Mouse (Mus musculus): Measurements from ENCODE around the gene Fgfr2. TPM values are rescaled to one million over a fixed set of nuclear protein-coding genes. Genes with fewer than 3 reads are reported as not detected.

Gene Fgfr2
- polyA plus RNA-seq, 1 experiment from 2014 or later: 93.4 TPM

- 0 out of 2 replicates have a peak, but pooled peaks cover 3% of the 10 kb centered on the region for H3K36me3 ChIP-seq (ENCODE audit: control insufficient read depth, insufficient read depth, low read length)
- 80% methylated on average over 9 of the region's 9 CpGs for WGBS
- H3K9me3 ChIP-seq (replicated peaks; ENCODE audit: control insufficient read depth, low read length): no peaks in the 10 kb centered on the region
- H3K4me3 ChIP-seq (replicated peaks; ENCODE audit: low read length): no peak overlapping the region
- no peaks in the 10 kb centered on the region for H3K27me3 ChIP-seq (ENCODE audit: control insufficient read depth, insufficient read depth, low read length)
- no peak overlapping the region for H3K4me2 ChIP-seq (ENCODE audit: low read depth, low read length)
- H3K27ac ChIP-seq (ENCODE audit: low read length): no peak overlapping the region
- peaks cover 23% of the 10 kb centered on the region for H3K4me1 ChIP-seq (ENCODE audit: control insufficient read depth, insufficient read depth, low read length)
- ATAC-seq (ENCODE audit: insufficient read depth, low FRiP score): no peak
- H3K9ac ChIP-seq (ENCODE audit: low read length): no peak overlapping the region
These were observed 388.9 kb downstream of the Fgfr2 start for GRCm38 (mm10) chr7:132734222-132734621.

DNA sequence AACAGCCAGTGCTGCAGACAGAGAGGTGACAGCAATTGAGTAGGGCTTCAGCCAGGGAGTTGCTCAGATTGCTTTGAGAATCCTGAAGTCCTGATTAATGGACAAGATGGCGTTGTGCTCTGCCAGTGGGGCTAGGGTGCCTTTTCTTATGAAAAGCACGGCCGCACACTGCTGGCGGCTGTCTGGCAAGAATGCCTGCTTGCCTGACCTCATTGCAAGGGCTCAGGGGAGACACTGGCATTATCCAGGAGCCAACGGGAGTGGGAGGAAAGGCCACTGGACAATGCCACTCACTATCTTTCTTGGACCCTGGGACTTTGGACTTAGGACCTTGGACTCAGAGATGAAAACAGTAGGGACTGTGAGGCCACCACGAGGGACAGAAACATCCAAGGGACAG is 389.6 kb downstream of the Fgfr2 start:
- 73% methylated on average over 6 of the region's 6 CpGs for WGBS
- no peak overlapping the region for H3K4me2 ChIP-seq (ENCODE audit: low read depth, low read length)
- no peak overlapping the region for H3K4me3 ChIP-seq (replicated peaks; ENCODE audit: low read length)
- H3K9ac ChIP-seq (ENCODE audit: low read length): no peak overlapping the region
- no peaks in the 10 kb centered on the region for H3K27me3 ChIP-seq (ENCODE audit: control insufficient read depth, insufficient read depth, low read length)
- no peak for ATAC-seq (ENCODE audit: insufficient read depth, low FRiP score)
- H3K9me3 ChIP-seq (replicated peaks; ENCODE audit: control insufficient read depth, low read length): no peaks in the 10 kb centered on the region
- H3K27ac ChIP-seq (ENCODE audit: low read length): no peak overlapping the region
- peaks cover 25% of the 10 kb centered on the region for H3K4me1 ChIP-seq (ENCODE audit: control insufficient read depth, insufficient read depth, low read length)
- no peaks in the 10 kb centered on the region for H3K36me3 ChIP-seq (ENCODE audit: control insufficient read depth, insufficient read depth, low read length)

GRCm38 (mm10) chr7:132732136-132732789 is 390.9 kb downstream of the Fgfr2 start:
- H3K4me3 ChIP-seq (replicated peaks; ENCODE audit: low read length): no peak overlapping the region
- H3K9ac ChIP-seq (ENCODE audit: low read length): no peak overlapping the region
- no peak for ATAC-seq (ENCODE audit: insufficient read depth, low FRiP score)
- H3K9me3 ChIP-seq (replicated peaks; ENCODE audit: control insufficient read depth, low read length): no peaks in the 10 kb centered on the region
- 78% methylated on average over 6 of the region's 6 CpGs for WGBS
- no peak overlapping the region for H3K27ac ChIP-seq (ENCODE audit: low read length)
- no peaks in the 10 kb centered on the region for H3K36me3 ChIP-seq (ENCODE audit: control insufficient read depth, insufficient read depth, low read length)
- H3K27me3 ChIP-seq (ENCODE audit: control insufficient read depth, insufficient read depth, low read length): no peaks in the 10 kb centered on the region
- H3K4me1 ChIP-seq (ENCODE audit: control insufficient read depth, insufficient read depth, low read length): peaks cover 25% of the 10 kb centered on the region
- H3K4me2 ChIP-seq (ENCODE audit: low read depth, low read length): no peak overlapping the region

DNA sequence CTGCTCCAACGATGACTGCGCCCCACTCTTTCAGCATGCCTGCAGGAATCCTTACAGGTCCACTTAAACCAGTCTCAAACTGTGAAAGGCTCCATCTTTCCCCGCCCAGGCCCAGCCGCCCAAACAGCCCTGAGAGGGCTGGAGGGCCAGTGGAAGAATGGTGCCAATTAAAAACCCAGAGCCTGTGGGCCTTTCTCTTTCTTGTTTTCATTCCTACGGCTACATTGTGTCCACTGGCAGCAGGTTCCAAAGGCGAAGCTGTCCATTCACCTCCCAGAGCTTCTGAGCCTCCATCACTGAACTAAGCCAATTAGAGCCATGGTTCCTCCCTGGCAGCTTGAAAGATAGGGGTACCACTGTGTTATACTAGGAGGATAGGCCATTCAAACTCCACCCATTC is 391.6 kb downstream of the Fgfr2 start:
- H3K27ac ChIP-seq (ENCODE audit: low read length): no peak overlapping the region
- WGBS: 79% methylated on average over 6 of the region's 6 CpGs
- no peaks in the 10 kb centered on the region for H3K9me3 ChIP-seq (replicated peaks; ENCODE audit: control insufficient read depth, low read length)
- no peak for ATAC-seq (ENCODE audit: insufficient read depth, low FRiP score)
- H3K4me1 ChIP-seq (ENCODE audit: control insufficient read depth, insufficient read depth, low read length): peaks cover 25% of the 10 kb centered on the region
- H3K27me3 ChIP-seq (ENCODE audit: control insufficient read depth, insufficient read depth, low read length): no peaks in the 10 kb centered on the region
- no peaks in the 10 kb centered on the region for H3K36me3 ChIP-seq (ENCODE audit: control insufficient read depth, insufficient read depth, low read length)
- H3K9ac ChIP-seq (ENCODE audit: low read length): no peak overlapping the region
- no peak overlapping the region for H3K4me2 ChIP-seq (ENCODE audit: low read depth, low read length)
- no peak overlapping the region for H3K4me3 ChIP-seq (replicated peaks; ENCODE audit: low read length)

GRCm38 (mm10) chr7:132730510-132730909 is 392.6 kb downstream of the Fgfr2 start:
- H3K9ac ChIP-seq (ENCODE audit: low read length): no peak overlapping the region
- ATAC-seq (ENCODE audit: insufficient read depth, low FRiP score): no peak
- H3K27ac ChIP-seq (ENCODE audit: low read length): no peak overlapping the region
- H3K9me3 ChIP-seq (replicated peaks; ENCODE audit: control insufficient read depth, low read length): no peaks in the 10 kb centered on the region
- no peaks in the 10 kb centered on the region for H3K36me3 ChIP-seq (ENCODE audit: control insufficient read depth, insufficient read depth, low read length)
- no peaks in the 10 kb centered on the region for H3K27me3 ChIP-seq (ENCODE audit: control insufficient read depth, insufficient read depth, low read length)
- H3K4me2 ChIP-seq (ENCODE audit: low read depth, low read length): no peak overlapping the region
- peaks cover 20% of the 10 kb centered on the region for H3K4me1 ChIP-seq (ENCODE audit: control insufficient read depth, insufficient read depth, low read length)
- WGBS: 87% methylated on average over 7 of the region's 7 CpGs
- no peak overlapping the region for H3K4me3 ChIP-seq (replicated peaks; ENCODE audit: low read length)

- no peaks in the 10 kb centered on the region for H3K9me3 ChIP-seq (replicated peaks; ENCODE audit: control insufficient read depth, low read length)
- WGBS: 62% methylated on average over 4 of the region's 4 CpGs
- no peak overlapping the region for H3K4me2 ChIP-seq (ENCODE audit: low read depth, low read length)
- no peaks in the 10 kb centered on the region for H3K27me3 ChIP-seq (ENCODE audit: control insufficient read depth, insufficient read depth, low read length)
- no peak overlapping the region for H3K4me3 ChIP-seq (replicated peaks; ENCODE audit: low read length)
- H3K36me3 ChIP-seq (ENCODE audit: control insufficient read depth, insufficient read depth, low read length): no peaks in the 10 kb centered on the region
- H3K4me1 ChIP-seq (ENCODE audit: control insufficient read depth, insufficient read depth, low read length): peaks cover 19% of the 10 kb centered on the region
- no peak overlapping the region for H3K9ac ChIP-seq (ENCODE audit: low read length)
- 0 out of 2 replicates have a peak overlapping the region, but pooled peaks have one; percentile 9 for H3K27ac ChIP-seq (ENCODE audit: low read length)
- ATAC-seq (ENCODE audit: insufficient read depth, low FRiP score): peak; percentile 62
These were observed 393.9 kb downstream of the Fgfr2 start for GRCm38 (mm10) chr7:132729093-132729831.

GRCm38 (mm10) chr7:132726106-132726861 is 396.9 kb downstream of the Fgfr2 start:
- H3K4me1 ChIP-seq (ENCODE audit: control insufficient read depth, insufficient read depth, low read length): peaks cover 25% of the 10 kb centered on the region
- H3K27me3 ChIP-seq (ENCODE audit: control insufficient read depth, insufficient read depth, low read length): no peaks in the 10 kb centered on the region
- H3K27ac ChIP-seq (ENCODE audit: low read length): peak overlapping the region; percentile 55
- no peak for ATAC-seq (ENCODE audit: insufficient read depth, low FRiP score)
- no peaks in the 10 kb centered on the region for H3K36me3 ChIP-seq (ENCODE audit: control insufficient read depth, insufficient read depth, low read length)
- no peak overlapping the region for H3K4me3 ChIP-seq (replicated peaks; ENCODE audit: low read length)
- WGBS: 57% methylated on average over 13 of the region's 13 CpGs
- no peak overlapping the region for H3K4me2 ChIP-seq (ENCODE audit: low read depth, low read length)
- no peak overlapping the region for H3K9ac ChIP-seq (ENCODE audit: low read length)
- H3K9me3 ChIP-seq (replicated peaks; ENCODE audit: control insufficient read depth, low read length): no peaks in the 10 kb centered on the region

DNA sequence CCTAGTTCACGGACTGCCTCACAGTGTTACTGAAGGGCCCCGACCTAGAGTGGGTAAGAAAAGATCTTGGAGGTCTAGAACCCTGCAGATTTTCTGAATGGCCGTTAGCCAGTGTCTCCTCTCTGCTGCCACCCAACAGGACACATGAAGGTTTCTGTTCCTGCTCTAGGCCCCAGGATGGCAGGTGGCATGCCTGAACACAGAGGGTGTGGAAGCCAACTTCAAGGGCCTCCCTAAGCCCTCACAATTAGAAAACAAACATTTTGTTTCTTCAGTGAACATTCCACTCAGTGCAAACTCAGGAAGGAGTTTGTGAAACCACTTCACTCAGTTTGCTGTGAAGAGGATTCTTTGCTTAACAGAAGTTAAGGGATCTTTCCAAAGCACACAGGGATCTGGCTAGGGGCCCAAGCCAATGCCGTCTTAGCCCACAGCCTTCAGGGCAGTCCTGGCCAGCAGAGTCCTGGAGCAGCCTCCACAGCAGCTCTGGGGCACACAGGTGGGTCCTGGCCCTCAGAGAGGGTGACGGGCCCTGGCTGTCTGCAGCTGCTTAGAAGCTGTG is 398.6 kb downstream of the Fgfr2 start:
- Histone ChIP-seq H3K9me3 (replicated peaks; ENCODE audit: control insufficient read depth, low read length) (no peaks in the 10 kb centered on the region), H3K4me3 (replicated peaks; ENCODE audit: low read length) (no peak overlapping the region), H3K27ac (ENCODE audit: low read length) (no peak overlapping the region), H3K4me1 (ENCODE audit: control insufficient read depth, insufficient read depth, low read length) (peaks cover 22% of the 10 kb centered on the region), H3K9ac (ENCODE audit: low read length) (no peak overlapping the region), H3K36me3 (ENCODE audit: control insufficient read depth, insufficient read depth, low read length) (no peaks in the 10 kb centered on the region), H3K4me2 (ENCODE audit: low read depth, low read length) (no peak overlapping the region), H3K27me3 (ENCODE audit: control insufficient read depth, insufficient read depth, low read length) (no peaks in the 10 kb centered on the region)
- WGBS: 85% methylated on average over 5 of the region's 5 CpGs
- no peak for ATAC-seq (ENCODE audit: insufficient read depth, low FRiP score)

DNA sequence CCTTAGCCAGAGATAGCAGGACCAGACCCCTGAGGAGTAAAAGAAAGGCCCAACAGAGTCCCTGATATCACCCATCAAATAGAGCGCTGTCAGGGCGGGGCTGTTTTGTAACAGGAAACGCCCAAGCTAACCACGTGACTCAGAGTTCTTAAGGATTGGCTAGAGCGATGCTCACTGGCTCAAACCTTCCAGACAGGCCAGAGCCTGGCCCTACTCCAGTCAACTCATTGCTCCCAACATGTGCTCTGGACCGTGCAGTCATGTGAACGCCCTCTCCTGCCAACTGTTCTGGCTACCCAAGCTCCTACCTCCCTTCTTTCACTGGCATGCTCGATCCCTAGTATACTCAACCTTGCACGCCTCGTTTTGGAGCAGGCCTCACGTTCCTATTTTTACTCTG is 399.2 kb downstream of the Fgfr2 start:
- Histone ChIP-seq H3K4me3 (replicated peaks; ENCODE audit: low read length) (no peak overlapping the region), H3K4me1 (ENCODE audit: control insufficient read depth, insufficient read depth, low read length) (peaks cover 17% of the 10 kb centered on the region), H3K27me3 (ENCODE audit: control insufficient read depth, insufficient read depth, low read length) (no peaks in the 10 kb centered on the region), H3K9ac (ENCODE audit: low read length) (no peak overlapping the region), H3K36me3 (ENCODE audit: control insufficient read depth, insufficient read depth, low read length) (no peaks in the 10 kb centered on the region), H3K9me3 (replicated peaks; ENCODE audit: control insufficient read depth, low read length) (no peaks in the 10 kb centered on the region), H3K27ac (ENCODE audit: low read length) (no peak overlapping the region), H3K4me2 (ENCODE audit: low read depth, low read length) (no peak overlapping the region)
- WGBS: 78% methylated on average over 11 of the region's 11 CpGs
- peak; percentile 61; the same call in 1 of the 2 replicates for ATAC-seq (ENCODE audit: insufficient read depth, low FRiP score)

Data from stomach, embryonic 16.5 days (tissue).